Mouse (Mus musculus) mouse trophoblast stem cell (cell line): ENCODE measurements around the gene Fam83f.

ENCODE experiments used
- in situ Hi-C, 2 experiments: fragments of 300-500 bp; cut with MseI, MboI; formaldehyde crosslinking; loops; 2 replicates in 1 of 2; 3 replicates in 1 of 2; pipeline ENCODE4 v1.15.1; 2025

Gene Fam83f

DNA sequence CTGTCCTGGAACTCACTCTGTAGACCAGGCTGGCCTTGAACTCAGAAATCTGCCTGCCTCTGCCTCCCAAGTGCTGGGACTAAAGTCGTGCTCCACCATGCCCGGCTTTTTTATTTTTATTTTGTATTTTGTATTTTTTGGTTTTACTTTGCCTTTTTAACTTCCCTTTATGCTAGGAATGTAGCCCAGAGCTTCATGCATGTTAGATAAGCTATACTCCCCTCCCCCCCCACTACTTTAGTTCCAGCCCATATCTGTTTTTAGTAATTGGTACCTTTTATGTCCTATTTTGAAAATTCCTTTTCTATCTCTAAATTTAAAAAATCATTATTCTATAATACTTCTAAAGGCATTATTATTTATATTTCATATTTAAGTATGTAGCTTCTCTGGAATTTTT, 66.6 kb downstream of the Fam83f start:
- in situ Hi-C loops, result no loop called here

DNA sequence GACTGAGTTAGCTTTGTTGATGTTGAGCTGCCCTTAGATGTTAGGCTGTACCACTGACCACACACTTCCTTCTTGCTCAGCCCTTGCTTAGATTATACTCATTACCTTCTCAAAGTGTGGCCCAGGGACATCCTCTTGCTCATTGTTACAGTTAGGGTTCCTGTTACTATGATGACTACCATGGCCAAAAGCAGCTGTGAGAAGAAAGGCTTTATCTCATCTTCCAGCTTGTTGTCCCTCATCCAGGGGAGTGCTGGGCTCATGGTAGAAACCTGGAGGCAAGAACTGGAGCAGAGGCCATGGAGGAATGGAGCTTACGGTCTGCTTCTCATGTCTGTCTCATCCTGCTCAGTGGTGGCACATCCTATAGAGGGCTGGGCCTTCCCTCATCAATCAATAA, 68.3 kb downstream of the Fam83f start:
- in situ Hi-C loops, result no loop called here

DNA sequence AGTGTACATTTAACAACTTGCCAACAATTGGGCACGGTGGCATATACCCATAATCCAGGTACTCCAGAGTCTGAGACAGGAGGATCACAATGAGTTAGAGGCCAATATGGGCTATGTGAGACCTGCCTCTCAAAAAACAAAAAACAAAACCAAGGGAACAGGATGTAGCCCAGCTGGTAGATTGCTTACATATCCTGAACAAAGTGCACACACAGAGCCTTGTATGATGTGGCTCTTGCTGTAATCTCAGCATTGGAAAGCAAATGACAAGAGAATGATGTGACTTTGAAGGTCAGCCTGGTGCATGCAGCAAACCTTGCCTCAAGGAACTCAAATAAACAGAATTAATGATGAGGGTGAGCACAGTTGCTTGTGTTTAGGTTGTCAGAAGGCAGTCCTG, 70.2 kb downstream of the Fam83f start:
- in situ Hi-C loops, result no loop called here

GRCm38 (mm10) chr15:80742991-80743474, 71.4 kb downstream of the Fam83f start:
- in situ Hi-C loops, result no loop called here

- in situ Hi-C loops, result no loop called here
These were observed 72.0 kb downstream of the Fam83f start for GRCm38 (mm10) chr15:80743606-80744005.

DNA sequence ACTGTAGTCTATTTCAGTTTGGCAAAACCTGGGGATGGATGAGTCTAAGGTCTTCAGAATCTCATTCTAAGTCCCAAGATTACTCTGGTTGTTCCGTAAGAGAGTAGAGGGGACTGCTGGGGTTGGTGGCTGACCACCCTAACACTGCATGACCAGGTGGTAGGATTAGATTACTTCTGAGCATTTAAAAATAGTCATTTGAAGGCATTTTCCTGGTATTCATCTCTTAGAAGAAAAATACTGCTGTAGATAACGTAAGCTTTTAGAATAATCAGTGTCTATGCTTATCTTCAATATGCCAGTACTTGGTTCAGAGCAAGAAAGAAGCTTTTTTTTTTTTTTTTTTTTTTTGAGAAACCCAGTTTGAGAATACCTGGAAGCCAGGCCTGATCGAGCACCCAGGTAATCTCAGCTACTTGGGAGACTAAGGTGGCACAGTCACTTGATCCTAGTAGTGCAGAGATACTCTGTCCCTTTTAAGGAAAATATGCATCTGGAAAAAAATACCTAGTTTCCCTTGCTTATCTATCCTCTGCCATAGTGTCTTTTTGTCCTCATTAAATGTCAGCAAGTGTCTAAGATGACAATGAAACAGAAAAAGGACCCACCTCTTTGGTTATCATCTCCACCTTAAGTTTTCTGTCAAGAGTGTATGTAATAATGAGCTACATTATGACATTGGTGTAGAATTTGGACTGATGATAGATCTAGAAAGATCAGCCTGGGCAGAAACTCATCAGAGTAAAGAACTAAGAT, 73.2 kb downstream of the Fam83f start:
- in situ Hi-C loops, result no loop called here

- in situ Hi-C loops, result no loop called here
These were observed 77.3 kb downstream of the Fam83f start for GRCm38 (mm10) chr15:80748979-80749378.
